Comparison of ENCODE assay signal across 12 mouse cellular contexts in the genomic region with DNA sequence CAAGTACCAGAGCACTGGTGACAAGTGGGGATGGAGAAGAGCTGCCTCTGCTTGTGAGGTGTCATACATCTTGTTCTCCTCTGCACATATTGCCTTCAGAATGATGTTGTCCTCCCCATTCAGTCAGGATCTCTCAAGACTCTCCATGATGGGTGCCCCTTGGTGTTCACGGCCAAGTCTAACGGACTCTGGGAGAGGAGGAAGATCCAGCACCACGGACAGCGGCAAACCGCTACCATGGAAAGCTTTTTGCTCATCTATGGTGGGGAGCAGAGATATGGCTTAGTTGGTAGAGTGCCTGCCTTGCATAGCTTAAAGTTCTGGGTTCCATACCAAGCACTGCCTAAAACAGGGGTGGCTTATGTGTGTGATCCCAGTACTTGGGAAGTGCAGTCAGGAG. TPM values are rescaled to one million over a fixed set of nuclear protein-coding genes. Genes with fewer than 3 reads are reported as not detected.
DNase-seq lines count a peak whose midpoint lies in the region.
"Had no signal": no experiment of that assay in that cellular context is flagged by ENCODE, and none has a peak within 500 bp of the region (broad histone marks: within the 10 kb centered on the region; RNA-seq: fewer than 3 reads in every experiment).

No protein-coding gene starts in this region.

- H3K27me3 ChIP-seq in limb, embryonic 10.5 days (ENCODE audit: low read depth, poor library complexity, severe bottlenecking), result peaks cover 32% of the 10 kb centered on the region
- H3K27me3 ChIP-seq: midbrain, embryonic 15.5 days had no signal

- 40% methylated on average over 5 of the region's 5 CpGs for WGBS in limb, embryonic 10.5 days

- DNase-seq in heart, adult 11 months, result peak; percentile 52
- no peak for DNase-seq in heart, adult 18-20 months
- peak; percentile 49 for DNase-seq in thymus, postnatal 4 days
- no peak for DNase-seq in thymus, adult 18-20 months
- DNase-seq in limb, embryonic 10.5 days (ENCODE audit: low spot score), result peak; percentile 77
- DNase-seq in yolk sac, embryonic 10.5 days (ENCODE audit: low spot score), result no peak
- no peak for DNase-seq in spleen, postnatal 14 days (ENCODE audit: low spot score in 2 of 2)
- no peak for DNase-seq in left cerebral cortex, adult 8-10 months (ENCODE audit: low spot score in 2 of 2)
- DNase-seq: kidney, adult 11 months; lung, adult 18-20 months had no signal

- H3K4me1 ChIP-seq in limb, embryonic 10.5 days, result peaks cover 4% of the 10 kb centered on the region; the same call in 1 of the 2 replicates
- H3K4me1 ChIP-seq: heart, embryonic 13.5 days had no signal

- no peak overlapping the region for H3K27ac ChIP-seq in limb, embryonic 10.5 days
- H3K27ac ChIP-seq: heart, embryonic 13.5 days; midbrain, embryonic 15.5 days had no signal

- no peaks in the 10 kb centered on the region for H3K9me3 ChIP-seq in limb, embryonic 10.5 days (replicated peaks)
- H3K9me3 ChIP-seq: midbrain, embryonic 15.5 days had no signal

- no peak overlapping the region for H3K4me3 ChIP-seq in limb, embryonic 10.5 days
- H3K4me3 ChIP-seq: heart, embryonic 13.5 days; midbrain, embryonic 15.5 days had no signal

- H3K36me3 ChIP-seq in limb, embryonic 10.5 days, result no peaks in the 10 kb centered on the region
- H3K36me3 ChIP-seq: heart, embryonic 13.5 days; midbrain, embryonic 15.5 days had no signal

RNA-seq across cellular contexts. Expression of gene Cacng4, which starts 22.8 kb away (rescaled TPM):
- total RNA-seq in heart, adult 18-20 months (2021), result under 1 TPM in 1 of 2 experiments, not detected in 1; 0.10 TPM
- 0.41 and 1.1 TPM in 2 replicates for polyA plus RNA-seq in limb, embryonic 10.5 days (2016; fragmentation: Nextera tagmentation; extraction: Ambion mirVana)
- total RNA-seq in left cerebral cortex, adult 8-10 months (2022), result 10 to 100 TPM; 38.7 to 48.6 (median 46.1) TPM

Comparison
In these comparisons a context has a peak if more than half of its experiments do, and no peak if none do; other contexts are left out.
1. DNase-seq: peak in heart, adult 11 months (single experiment), thymus, postnatal 4 days (single experiment) and limb, embryonic 10.5 days (single experiment); none in heart, adult 18-20 months (0 of 2), thymus, adult 18-20 months (0 of 2), yolk sac, embryonic 10.5 days (single experiment), spleen, postnatal 14 days (0 of 2) and left cerebral cortex, adult 8-10 months (0 of 2).
2. RNA of gene Cacng4, which starts 22.8 kb away (total RNA-seq): 38.7 to 48.6 TPM in left cerebral cortex, adult 8-10 months; 0.10 TPM in heart, adult 18-20 months; every median in the first group is over 10 times any median in the second.